Mouse (Mus musculus) spleen, postnatal 10 days (tissue): Measurements from ENCODE around the gene Mga.

ENCODE experiments used
- DNase-seq, 2 experiments: peaks; one replicate each; pipeline ENCODE4 v3.0.0; 2021 to 2022; ENCODE audit warnings: low spot score in 2 of 2

Mga gene

GRCm38 (mm10) chr2:119987441-119987840, 90.4 kb downstream of the Mga start:
- DNase-seq = no peak

- DNase-seq = no peak
Observed at GRCm38 (mm10) chr2:119988952-119989351, 91.9 kb downstream of the Mga start.

GRCm38 (mm10) chr2:119990881-119991280, 93.9 kb downstream of the Mga start:
- no peak for DNase-seq

GRCm38 (mm10) chr2:119992349-119992748, 95.3 kb downstream of the Mga start:
- DNase-seq = no peak

- no peak for DNase-seq
Observed at GRCm38 (mm10) chr2:119993515-119993914, 96.5 kb downstream of the Mga start.

- no peak for DNase-seq
Observed at GRCm38 (mm10) chr2:119994839-119995238, 97.8 kb downstream of the Mga start.

GRCm38 (mm10) chr2:119995391-119996281, 98.6 kb downstream of the Mga start:
- DNase-seq = no peak

GRCm38 (mm10) chr2:119997354-119997753, 100.3 kb downstream of the Mga start:
- DNase-seq = no peak

- DNase-seq = no peak
Observed at GRCm38 (mm10) chr2:119999731-120000130, 102.7 kb downstream of the Mga start.

GRCm38 (mm10) chr2:120000882-120001584, 104.0 kb downstream of the Mga start:
- DNase-seq = no peak

GRCm38 (mm10) chr2:120001956-120002355, 104.9 kb downstream of the Mga start:
- DNase-seq = no peak

- DNase-seq = no peak
Observed at GRCm38 (mm10) chr2:120003970-120004369, 106.9 kb downstream of the Mga start.

GRCm38 (mm10) chr2:120006696-120007095, 109.7 kb downstream of the Mga start:
- no peak for DNase-seq

GRCm38 (mm10) chr2:120007680-120008210, 110.7 kb downstream of the Mga start:
- DNase-seq = no peak

- no peak for DNase-seq
Observed at GRCm38 (mm10) chr2:120008672-120009071, 111.6 kb downstream of the Mga start.

- DNase-seq = peak in 1 of 2 experiments; percentile 65
Observed at GRCm38 (mm10) chr2:120011462-120012200, 114.6 kb downstream of the Mga start.

GRCm38 (mm10) chr2:120012924-120013323, 115.9 kb downstream of the Mga start:
- no peak for DNase-seq

GRCm38 (mm10) chr2:120013831-120014486, 116.9 kb downstream of the Mga start:
- no peak for DNase-seq

- DNase-seq = no peak
Observed at GRCm38 (mm10) chr2:120015882-120016281, 118.9 kb downstream of the Mga start.

GRCm38 (mm10) chr2:120017599-120017998, 120.6 kb downstream of the Mga start:
- DNase-seq = no peak
